Mouse (Mus musculus) erythroblast, embryonic 14.5 days (primary cell): ENCODE data around the gene H2-T24.

Experiments used
- GATA1 ChIP-seq: IDR thresholded peaks from 2 replicates; pipeline ENCODE4 v1.6.1; 2012; ENCODE audit warnings: low read length, inconsistent platforms, mixed read lengths
- TAL1 ChIP-seq: IDR thresholded peaks from 3 replicates; pipeline ENCODE4 v1.6.1; 2012; ENCODE audit warnings: low read length, inconsistent platforms, mixed read lengths

DNA sequence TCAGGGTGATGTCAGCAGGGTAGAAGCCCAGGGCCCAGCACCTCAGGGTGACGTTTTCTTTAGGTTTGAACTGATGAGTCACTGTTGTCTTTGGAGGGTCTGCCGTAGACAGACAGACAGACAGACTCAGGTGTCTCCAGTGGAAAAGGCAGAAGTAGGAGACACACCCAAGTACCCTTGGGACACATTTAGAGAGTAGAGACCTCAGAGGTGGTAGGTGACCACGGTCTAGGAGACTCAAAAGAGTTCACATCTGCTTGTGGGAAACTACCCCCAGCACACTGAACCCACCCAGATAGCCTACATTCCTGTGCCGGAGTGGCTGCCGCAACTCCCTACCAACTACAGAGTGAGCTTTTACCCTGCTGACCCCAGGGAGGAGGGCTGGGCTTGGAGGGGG lies 5.4 kb downstream of the H2-T24 start:
- no peak for TF ChIP-seq TAL1
- TF ChIP-seq GATA1 = no peak
